Mouse (Mus musculus) liver, postnatal 0 days (tissue): Measurements from ENCODE around the gene Pdx1.

Experiments used
- CTCF ChIP-seq: sonication (generic); IDR thresholded peaks from 2 replicates; pipeline ENCODE4 v1.5.1; 2016; ENCODE audit warnings: antibody characterized with exemption, low read depth
- EP300 ChIP-seq: IDR thresholded peaks from 2 replicates; pipeline ENCODE4 v1.6.1; 2016; ENCODE audit warnings: antibody characterized with exemption, low read depth, mild to moderate bottlenecking

DNA sequence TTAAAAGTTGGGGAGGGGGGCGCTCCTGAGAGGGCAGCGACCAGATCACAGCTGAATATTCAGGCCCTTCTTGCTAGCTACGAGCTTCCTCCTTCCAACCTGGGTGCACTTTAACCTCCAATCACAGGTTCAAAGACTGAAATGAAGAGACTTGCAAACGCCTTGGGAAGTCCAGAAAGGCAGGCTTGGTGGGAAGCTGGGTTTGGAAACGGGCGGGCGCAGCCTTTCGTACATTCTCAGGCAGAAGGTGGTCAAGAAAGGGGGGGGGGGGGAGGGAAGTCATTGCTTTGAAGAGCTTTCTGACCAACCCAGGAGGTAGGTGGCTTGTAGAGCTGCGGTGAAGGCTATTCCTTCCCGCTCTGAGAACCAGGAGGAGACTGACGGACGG is 37.6 kb downstream of the Pdx1 start:
- TF ChIP-seq CTCF (no peak), EP300 (no peak)
